Mouse (Mus musculus) erythroid progenitor cell, adult 5-6 weeks (primary cell): ENCODE data around the gene Rpl35a. TPM values are rescaled to one million over a fixed set of nuclear protein-coding genes. Genes with fewer than 3 reads are reported as not detected.
"Not testable (repeated sequence)": the region's sequence is repeated elsewhere in the genome, so short reads cannot be mapped to it uniquely, and the experiment has no call there.

Experiments
- ATAC-seq: replicated peaks from 2 replicates; pipeline ENCODE4 v1.8.0; 2016; ENCODE audit warnings: moderate number of reproducible peaks, mild to moderate bottlenecking, moderate TSS enrichment, inconsistent platforms; ENCODE audit not compliant: poor library complexity, low FRiP score, severe bottlenecking
- total RNA-seq, 2 experiments: library from RNA; stranded (forward) in 1 of 2; stranded (reverse) in 1 of 2; fragments of 150-400 nt in 1 of 2; fragments of 186-747, 209-891 nt in 1 of 2; gene quantifications; 2 replicates each; pipeline versions ENCODE4 v1.2.3 to v1.2.4; 2015 to 2017; ENCODE audit warnings: low replicate concordance in 2 of 2

Rpl35a gene
- total RNA-seq, 2 experiments from 2014 or later = 235 to 809 TPM

DNA sequence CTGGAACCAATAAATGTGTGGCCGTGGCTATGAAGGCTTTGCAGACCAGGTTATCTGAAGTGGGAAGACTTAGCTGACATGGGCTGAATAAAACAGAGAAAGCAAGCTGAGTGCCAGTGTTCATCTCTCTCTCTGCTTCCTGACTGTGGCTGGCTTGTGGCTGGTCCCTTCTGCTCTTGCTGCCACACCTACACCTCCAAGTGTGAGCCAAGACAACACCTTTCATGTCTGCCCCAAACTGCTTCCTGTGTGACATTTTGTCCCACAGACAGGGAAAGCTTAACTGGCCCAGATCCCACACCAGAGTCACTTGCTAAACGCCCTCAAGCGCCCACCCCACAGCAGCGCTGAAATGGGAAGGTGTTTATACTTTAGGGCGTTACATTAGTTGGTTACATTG, 3.1 kb upstream of the Rpl35a start:
- ATAC-seq = no peak

DNA sequence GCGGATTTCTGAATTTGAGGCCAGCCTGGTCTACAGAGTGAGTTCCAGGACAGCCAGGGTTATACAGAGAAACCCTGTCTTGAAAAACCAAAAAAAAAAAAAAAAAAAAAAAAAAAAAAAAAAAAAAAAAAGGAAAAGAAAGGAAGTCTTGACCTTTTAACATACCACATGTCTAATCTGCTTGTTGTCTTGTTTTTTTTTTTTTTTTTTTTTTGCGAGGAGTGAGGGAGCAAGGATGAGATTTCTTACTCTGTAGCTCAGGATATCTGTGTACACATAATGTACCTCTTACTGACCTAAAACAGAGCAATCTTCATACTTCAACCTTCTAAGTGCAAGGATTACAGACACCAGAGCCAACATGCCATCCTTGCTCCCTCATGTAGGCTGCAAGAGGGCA, 1.3 kb upstream of the Rpl35a start:
- not testable (repeated sequence) for ATAC-seq

DNA sequence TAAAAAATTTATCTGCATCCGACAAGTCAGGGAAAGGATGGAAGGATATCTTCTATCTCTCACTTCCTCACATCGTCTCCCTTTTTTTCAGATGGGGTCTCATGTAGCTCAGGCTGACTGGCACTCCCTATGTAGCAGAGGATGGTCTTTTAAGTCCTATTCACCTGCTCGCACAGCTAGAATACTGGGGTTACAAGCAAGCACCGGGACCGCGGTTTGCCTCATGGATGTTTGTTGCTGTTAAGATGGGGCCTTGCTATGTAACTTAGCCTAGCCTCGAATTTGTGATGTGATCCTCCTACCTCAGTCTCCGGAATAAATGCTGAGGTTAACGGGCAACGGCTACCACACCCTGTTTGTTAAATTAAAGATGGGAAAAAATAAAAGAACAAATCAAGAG, 598 bp upstream of the Rpl35a start:
- peak; percentile 36 for ATAC-seq

DNA sequence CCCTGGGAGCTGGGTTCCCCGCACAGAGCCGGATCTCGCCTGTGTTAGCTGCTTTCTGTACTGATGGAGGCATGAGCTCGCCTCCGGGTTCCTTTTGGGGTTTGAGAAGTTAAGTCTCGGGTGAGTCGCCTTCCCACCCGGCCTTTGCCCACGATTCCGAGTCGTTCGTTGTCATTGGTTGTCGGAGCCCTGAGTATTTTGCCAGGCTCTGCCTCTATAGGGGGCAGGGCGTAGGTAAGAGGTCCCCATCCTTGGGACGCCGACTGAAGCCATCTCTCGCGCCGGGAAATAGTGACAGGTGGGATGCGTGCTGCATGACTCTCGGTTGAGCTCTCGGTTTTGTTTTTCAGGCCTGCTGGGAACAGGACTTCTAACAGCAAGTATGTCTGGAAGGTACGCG, 533 bp downstream of the Rpl35a start:
- peak; percentile 28; the same call in 1 of the 2 replicates for ATAC-seq

DNA sequence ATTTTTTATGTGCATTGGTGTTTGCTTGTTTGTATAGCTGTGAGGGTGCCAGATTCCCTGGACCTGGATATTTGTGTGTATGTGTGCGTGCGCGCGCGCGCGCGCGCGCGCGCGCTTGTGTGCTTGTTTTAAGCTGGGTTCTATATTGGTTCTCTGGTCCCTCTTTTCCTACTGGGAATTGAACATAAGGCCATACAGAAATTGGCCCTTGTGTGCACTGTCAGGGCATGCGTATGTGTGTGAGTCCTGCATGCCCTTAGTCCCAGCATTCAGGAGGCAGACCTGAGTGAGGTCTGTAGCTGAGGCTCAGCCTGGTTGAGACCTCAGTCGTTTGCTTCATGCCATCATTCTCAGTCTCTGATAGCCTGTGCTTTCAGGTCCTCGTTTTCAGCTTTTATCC, 1.8 kb downstream of the Rpl35a start:
- no peak for ATAC-seq

DNA sequence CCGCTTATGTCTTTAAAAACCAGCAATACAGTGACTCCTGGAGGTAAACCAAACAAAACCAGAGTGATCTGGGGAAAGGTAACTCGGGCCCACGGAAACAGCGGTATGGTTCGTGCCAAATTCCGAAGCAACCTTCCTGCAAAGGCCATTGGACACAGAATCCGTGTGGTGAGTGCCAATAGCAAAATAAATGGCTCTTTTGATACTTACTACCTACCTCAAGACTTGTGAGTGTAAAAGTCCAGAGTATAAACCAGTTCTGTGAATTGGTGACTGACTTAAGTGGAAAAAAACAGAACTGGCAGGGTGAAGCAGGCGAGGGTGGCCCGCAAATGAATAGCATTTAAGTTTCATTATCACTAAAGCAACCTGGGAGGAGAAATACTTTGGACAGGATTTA, 2.4 kb downstream of the Rpl35a start:
- not testable (repeated sequence) for ATAC-seq

DNA sequence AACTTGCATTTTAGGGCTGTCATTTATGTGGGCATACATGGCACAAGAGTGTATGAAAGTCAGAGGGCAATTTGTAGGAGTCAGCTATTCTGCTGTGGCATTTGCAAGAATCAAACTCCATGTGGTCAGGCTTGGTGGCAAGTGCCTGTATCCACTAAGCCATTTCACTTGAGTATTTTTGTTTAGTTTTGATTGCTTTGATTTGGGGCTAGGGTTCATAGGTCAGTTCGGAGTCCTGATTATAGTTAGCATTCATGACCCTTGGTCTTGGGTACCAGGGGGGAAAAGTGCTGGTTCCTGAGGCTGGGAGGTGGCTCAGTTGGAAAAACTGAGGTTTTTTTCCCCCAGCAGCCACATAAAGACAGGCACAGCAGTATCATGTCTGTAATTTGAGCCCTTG, 3.2 kb downstream of the Rpl35a start:
- no peak for ATAC-seq

DNA sequence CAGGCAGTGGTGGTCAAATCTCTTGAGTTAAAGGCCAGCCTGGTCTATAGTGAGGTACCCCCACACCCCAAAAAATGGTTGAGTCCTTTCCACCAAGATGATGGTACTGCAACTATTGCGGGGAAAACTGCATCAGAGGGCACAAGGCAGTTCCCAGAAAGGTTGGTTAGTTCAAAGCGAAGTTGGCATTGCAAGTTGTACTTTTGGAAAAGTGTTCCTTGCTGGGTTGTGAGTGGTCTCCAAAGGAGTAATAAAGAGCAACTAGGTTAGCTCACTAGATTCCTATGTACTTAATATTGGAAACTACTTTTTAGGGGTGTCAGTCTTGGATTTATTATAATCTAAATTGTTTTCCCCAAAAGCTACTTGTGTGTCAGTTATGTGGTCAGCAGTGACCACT, 4.7 kb downstream of the Rpl35a start:
- ATAC-seq = no peak

DNA sequence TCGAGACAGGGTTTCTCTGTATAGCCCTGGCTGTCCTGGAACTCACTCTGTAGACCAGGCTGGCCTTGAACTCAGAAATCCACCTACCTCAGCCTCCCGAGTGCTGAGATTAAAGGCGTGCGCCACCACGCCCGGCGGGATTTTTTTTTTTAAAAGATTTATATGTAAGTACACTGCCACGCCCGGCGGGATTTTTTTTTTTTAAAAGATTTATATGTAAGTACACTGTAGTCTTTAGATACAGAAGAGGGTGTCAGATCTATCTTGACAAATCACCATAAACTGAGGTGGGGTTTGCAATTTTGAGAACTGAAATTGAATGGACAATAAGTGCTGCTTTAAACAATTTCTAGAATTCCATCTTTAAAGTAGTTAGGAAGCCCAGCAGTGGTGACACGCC, 5.1 kb downstream of the Rpl35a start:
- no peak for ATAC-seq

DNA sequence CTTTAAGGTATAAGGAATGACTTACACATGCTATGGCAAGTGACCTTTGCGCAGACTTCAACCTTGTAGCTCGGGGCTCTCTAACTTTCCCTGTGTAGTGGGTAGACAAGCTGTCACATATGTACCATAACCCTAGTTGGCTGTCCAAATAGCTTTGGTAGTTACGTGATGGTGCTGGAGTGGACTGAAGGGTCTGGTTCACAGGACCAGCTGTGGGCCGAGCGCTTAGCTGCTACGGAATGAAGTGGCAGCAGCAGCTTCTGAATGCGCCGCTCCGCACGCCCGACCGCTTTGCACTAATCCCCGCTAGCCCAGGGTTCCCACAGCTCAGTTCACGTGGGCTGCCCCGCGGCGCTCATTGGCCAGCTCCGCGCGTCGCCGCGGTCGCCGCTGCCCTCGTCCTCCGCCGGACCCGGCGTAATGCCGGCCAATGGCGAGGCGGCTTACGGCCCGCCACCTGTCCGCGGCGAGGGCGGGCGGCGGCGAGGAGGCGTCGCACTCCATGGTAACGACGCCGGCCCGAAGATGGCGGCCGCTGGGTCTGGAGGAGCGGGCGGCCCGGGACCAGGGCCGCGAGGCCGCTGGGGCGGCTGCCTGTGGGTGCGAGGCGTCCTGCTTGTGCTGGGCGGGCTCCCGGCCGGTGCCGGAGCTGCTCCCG, 5.9 kb downstream of the Rpl35a start, which contains the start of gene Lmln:
Gene Lmln (plus strand): TSS at position 498 of the 658 bp plus-strand sequence.
- ATAC-seq = peak; percentile 94

DNA sequence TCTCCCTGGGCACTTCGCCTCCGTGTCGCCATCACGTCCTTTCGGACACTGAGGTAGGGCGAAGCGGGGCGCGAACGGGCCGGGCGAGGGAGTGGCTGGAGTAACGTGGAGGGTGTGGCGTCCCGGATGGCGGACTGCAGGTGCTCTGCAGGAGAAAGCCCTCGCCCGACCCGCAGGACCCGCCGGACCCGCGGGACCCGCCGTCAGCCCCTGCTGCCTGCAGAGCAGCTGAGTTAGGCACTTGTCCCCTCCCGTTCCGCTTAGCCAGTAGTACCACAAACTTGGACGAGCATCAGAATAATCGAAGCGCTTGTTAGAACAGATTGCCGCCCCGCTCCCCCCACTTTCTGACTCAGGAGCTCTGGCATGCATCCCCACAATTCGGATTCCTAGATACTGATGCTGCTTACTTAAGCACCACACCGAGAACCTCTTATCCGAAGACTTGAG, 6.5 kb downstream of the Rpl35a start:
- peak; percentile 72 for ATAC-seq

DNA sequence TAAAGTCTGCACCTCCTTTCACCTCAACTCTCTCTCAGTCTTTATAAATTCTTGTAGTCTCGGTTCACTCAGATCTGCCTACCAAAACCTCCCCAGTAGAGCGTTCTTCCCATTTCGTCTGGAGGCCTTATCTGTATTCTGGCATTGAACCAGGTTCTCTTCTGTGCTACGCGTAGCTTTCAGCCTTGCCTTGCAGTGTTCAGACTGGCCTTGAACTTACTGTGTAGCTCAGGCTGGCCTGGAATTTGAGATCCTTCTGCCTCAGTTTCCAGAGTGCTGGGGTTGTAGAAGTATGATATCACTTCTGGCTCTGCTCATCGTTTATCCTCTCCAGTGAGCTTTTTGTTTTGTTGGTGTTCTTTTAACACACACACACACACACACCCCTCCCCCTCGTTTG, 7.0 kb downstream of the Rpl35a start:
- ATAC-seq = peak; percentile 31; the same call in 1 of the 2 replicates

DNA sequence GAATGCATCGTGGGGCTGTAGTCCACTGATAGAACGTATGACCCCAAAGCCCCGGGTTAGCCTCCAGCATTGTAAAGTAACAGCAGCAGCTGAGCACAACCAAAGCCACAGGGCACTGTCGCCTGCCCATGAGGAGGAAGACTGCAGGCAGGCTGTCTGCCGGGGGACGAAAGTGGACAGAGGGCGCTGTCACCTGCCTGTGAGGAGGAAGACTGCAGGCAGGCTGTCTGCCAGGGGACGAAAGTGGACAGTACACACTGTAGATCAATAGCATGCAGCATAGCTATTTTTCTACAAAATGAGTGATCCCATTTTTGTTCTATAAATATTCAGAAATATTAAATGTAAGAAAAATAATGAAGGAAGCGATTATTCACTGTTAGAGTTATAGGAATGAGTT, 8.4 kb downstream of the Rpl35a start:
- no peak for ATAC-seq

DNA sequence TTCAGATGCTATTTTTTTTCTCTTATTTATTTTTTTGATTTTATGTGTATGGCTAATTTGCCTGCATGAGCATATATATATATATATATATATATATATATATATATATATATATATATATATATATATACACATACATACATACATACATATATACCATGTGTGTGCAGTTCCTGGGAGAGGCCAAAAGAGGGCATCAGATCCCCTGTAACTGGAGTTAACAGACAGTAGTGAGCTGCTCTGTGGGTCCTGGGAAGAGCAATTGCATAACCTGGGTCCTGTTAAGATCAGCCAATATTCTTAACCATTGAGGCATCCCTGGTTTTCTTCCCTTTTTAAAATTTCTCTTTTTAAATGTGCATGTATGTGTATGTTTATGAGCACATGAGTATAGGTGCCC, 14.7 kb downstream of the Rpl35a start:
- no peak for ATAC-seq

DNA sequence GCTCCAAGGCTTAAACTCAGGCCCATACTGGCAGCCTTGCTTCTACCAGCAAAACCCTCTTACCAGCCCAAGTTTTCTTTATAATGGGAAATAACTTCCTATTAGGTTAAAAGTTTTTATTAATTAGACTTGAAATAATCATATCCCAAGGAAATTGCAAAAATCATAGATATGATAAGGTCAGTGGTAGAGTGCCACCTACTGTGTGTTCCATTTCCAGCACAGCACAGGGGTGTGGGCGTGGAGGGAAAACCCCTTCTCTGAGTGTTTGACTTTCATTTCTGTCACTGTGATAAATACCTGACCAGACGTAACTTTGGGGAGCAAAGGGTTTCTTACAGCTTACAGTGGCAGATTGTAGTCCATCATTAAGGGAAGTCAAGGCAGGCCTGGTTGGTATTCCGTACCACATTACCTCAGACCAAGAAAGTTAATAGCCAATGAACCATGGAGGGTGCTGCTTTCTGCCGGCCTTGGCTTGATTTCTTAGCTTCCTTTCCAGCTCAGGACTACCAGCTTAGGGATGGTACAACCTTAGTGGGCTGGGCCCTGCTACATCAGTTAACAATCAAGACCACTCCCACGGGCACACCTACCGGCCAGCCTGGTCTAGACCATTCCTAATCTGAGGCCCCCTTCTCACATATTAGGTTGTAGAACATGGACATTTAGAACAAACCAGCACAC, 16.8 kb downstream of the Rpl35a start:
- ATAC-seq = no peak

DNA sequence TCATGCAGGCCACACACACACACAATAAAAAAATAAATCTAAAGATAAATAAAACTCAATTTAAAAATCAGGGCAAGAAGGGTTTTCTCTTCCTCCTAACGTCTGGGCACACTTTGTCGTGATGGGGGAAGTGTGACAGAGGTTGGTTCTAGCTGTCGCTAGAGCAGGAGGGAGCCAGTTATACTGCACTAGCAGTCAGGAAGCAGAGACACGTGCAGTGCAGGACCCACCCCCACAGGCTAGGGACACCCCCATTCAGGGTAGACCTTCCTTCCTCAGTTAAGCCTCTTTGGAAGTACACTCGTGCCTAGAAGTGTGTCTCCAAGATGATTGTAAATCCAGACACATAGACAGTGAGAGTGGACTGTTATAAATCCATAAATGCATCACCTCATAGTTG, 18.7 kb downstream of the Rpl35a start:
- no peak for ATAC-seq

DNA sequence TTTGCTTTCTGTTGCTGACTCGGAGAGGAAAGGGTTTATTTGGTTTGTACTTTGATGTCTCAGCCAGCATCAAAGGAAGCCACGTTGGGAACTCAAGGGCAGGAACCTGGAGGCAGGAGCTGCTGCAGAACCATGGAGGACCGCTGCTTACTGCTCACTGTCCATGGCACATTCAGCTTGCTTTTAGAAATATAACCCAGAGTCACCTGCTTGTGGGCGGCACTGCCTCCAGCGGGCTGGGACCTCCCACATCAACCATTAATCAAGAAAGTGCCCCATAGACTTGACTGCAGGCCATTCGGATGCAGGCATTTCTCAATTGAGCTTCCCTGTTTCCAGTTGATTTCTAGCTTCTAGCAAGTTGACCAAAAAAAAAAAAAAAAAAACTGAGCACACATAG, 19.8 kb downstream of the Rpl35a start:
- no peak for ATAC-seq

DNA sequence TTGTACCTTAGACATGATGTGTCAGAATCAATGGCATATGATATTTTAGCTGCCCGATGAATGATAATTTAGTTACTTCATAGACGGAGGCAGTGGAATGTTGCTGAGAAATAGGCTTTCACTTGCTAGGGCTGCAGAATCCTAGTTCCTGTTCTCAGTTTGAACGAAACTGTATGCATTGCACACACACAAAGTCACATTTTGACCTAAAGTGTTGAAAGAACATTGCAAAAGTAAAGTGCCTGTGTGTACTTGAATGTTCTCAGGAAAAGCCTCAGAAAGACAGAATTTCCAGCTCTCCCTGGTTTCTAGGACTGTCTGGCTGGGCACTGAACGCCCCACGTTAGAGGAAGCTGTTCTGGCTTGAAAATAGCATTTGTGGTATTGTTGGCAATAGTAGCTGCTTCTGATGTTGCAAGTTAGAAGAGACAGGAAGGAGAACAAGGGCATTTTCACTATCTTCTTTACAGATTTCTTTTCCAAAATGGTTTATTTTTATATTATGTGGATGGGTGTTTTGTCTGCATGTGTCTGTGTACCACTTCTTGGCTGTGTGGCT, 20.9 kb downstream of the Rpl35a start:
- no peak for ATAC-seq

DNA sequence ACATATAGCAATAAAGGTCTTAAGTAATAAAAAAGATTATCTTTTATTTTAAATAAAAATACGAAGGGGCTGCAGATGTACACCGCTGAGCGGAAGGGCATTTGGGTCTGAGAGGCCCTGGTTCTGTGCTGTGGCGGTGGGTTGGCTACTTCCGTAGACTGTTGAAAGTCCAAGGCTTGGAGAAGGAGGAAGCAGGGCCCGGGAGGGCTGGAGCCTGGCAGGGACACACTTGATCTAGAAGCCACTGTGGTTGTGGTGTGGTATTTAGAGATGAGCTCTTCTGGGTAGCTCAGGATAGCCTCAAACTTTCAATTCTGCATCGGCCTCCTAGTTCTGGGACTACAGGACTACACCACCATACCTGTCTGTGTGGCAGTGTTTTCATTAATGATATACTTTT, 23.8 kb downstream of the Rpl35a start:
- no peak for ATAC-seq

DNA sequence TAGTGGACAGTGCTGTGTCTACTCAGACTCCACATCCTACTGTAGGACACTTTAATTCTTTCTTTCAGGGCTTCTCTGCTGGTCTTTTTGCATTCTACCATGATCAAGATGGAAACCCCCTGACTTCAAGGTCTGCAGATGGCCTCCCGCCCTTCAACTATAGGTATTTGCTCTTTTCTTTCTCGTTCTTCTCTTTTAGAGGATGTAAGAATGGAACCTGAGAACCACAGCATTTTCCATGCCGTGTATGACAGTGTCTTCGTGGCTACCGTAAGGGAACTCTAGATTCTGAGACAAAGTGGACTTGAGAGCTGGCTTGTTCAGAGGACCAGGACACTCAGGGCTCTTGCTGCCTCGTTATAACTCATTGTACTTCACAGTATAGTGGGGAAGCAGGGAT, 26.7 kb downstream of the Rpl35a start:
- ATAC-seq = no peak

DNA sequence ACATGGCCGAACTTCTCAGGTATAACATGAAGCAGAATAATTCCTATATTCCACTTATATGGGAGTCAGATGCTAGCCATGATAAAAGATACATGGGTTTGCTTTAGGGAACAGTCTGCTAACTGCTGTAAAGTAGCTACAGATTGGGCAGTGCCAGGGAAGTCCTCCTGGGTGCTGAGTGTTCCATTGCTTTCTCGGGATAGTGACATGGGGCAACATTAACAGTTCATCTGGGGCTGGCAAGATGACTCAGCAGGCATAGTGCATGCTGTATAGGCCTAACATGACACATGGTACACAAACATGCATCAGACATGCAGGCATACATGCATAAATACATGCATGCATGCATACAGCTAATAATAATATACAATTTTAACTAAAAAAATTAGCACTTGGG, 27.7 kb downstream of the Rpl35a start:
- ATAC-seq = no peak
